Mouse (Mus musculus) thymus, adult 2 months (tissue): ENCODE measurements around the gene Fga. TPM values are rescaled to one million over a fixed set of nuclear protein-coding genes. Genes with fewer than 3 reads are reported as not detected.

Experiments
- DNase-seq: peaks from one replicate; pipeline ENCODE4 v3.0.0; 2021
- H3K27ac ChIP-seq: fragments of 200-500 bp; 2 replicates; pipeline ENCODE4 v1.5.1; 2012; ENCODE audit warnings: low read length, control low read depth; ENCODE audit not compliant: control insufficient read depth, insufficient read depth
- H3K27me3 ChIP-seq: fragments of 200-500 bp; 2 replicates; pipeline ENCODE4 v1.6.1; 2012; ENCODE audit warnings: mild to moderate bottlenecking, low read length, moderate library complexity, mixed read lengths; ENCODE audit not compliant: control insufficient read depth, insufficient read depth
- H3K36me3 ChIP-seq: fragments of 200-500 bp; 2 replicates; pipeline ENCODE4 v1.6.1; 2012; ENCODE audit warnings: mild to moderate bottlenecking, low read length, moderate library complexity; ENCODE audit not compliant: control insufficient read depth, insufficient read depth
- H3K4me1 ChIP-seq: fragments of 200-500 bp; replicated peaks from 2 replicates; pipeline ENCODE4 v1.6.1; 2012; ENCODE audit warnings: low read length; ENCODE audit not compliant: control insufficient read depth, insufficient read depth
- H3K4me3 ChIP-seq: fragments of 200-500 bp; 2 replicates; pipeline ENCODE4 v1.5.1; 2012; ENCODE audit warnings: mild to moderate bottlenecking, low read length, control low read depth, moderate library complexity; ENCODE audit not compliant: control insufficient read depth, insufficient read depth
- CTCF ChIP-seq: fragments of 200-500 bp; IDR thresholded peaks from 2 replicates; pipeline ENCODE4 v1.5.1; 2012; ENCODE audit warnings: mild to moderate bottlenecking, control low read depth, low read length, moderate library complexity, borderline replicate concordance; ENCODE audit not compliant: control insufficient read depth, poor library complexity, insufficient read depth; ENCODE audit errors: extremely low read depth
- POLR2A ChIP-seq: fragments of 200-500 bp; IDR thresholded peaks from 2 replicates; pipeline ENCODE4 v1.6.1; 2012; ENCODE audit warnings: mild to moderate bottlenecking, low read length, control low read depth, moderate library complexity; ENCODE audit not compliant: control insufficient read depth, poor library complexity, insufficient read depth; ENCODE audit errors: extremely low read depth
- WGBS: fragments of 180-500 bp; shearing (Covaris S2); methylation state at CpG from one replicate; pipeline ENCODE4 v1.1.7; 2018; 5-methylcytosine and 5-hydroxymethylcytosine counted together
- polyA plus RNA-seq: library from polyadenylated mRNA; depleted of rRNA; stranded (reverse); fragments of >200 nt; gene quantifications from 2 replicates; pipeline ENCODE4 v1.2.3, GENCODE M21; 2012

Gene Fga
- polyA plus RNA-seq, 1 experiment = 0.08 TPM

- TF ChIP-seq CTCF = no peak
- no peak for TF ChIP-seq POLR2A
- no peak overlapping the region for H3K27ac ChIP-seq
- H3K27me3 ChIP-seq = no peaks in the 10 kb centered on the region
Measured at GRCm38 (mm10) chr3:83053126-83053525, 27.2 kb downstream of the Fga start.

GRCm38 (mm10) chr3:83053758-83054157 is 27.9 kb downstream of the Fga start:
- Histone ChIP-seq H3K4me1 (peaks cover 4% of the 10 kb centered on the region; the same call in 1 of the 2 replicates), H3K4me3 (no peak overlapping the region), H3K27me3 (no peaks in the 10 kb centered on the region), H3K36me3 (peaks cover 4% of the 10 kb centered on the region), H3K27ac (no peak overlapping the region)
- WGBS = 33% methylated on average over 10 of the region's 10 CpGs
- TF ChIP-seq CTCF = no peak
- DNase-seq = peak; percentile 19

More at GRCm38 (mm10) chr3:83053126-83053525, 27.2 kb downstream of the Fga start:
- no peaks in the 10 kb centered on the region for H3K36me3 ChIP-seq
- no peak for DNase-seq
- no peak overlapping the region for H3K4me3 ChIP-seq
- peaks cover 4% of the 10 kb centered on the region; the same call in 1 of the 2 replicates for H3K4me1 ChIP-seq
- WGBS = 89% methylated on average over 7 of the region's 7 CpGs

- Histone ChIP-seq H3K4me1 (peaks cover 4% of the 10 kb centered on the region; the same call in 1 of the 2 replicates), H3K27ac (no peak overlapping the region), H3K4me3 (peak overlapping the region; percentile 28), H3K36me3 (peaks cover 14% of the 10 kb centered on the region), H3K27me3 (no peaks in the 10 kb centered on the region)
- DNase-seq = no peak
- WGBS = 27% methylated on average over 13 of the region's 13 CpGs
- TF ChIP-seq POLR2A (no peak), CTCF (no peak)
Measured at GRCm38 (mm10) chr3:83054759-83055158, 28.9 kb downstream of the Fga start.

- Histone ChIP-seq H3K36me3 (peaks cover 21% of the 10 kb centered on the region), H3K27me3 (no peaks in the 10 kb centered on the region), H3K27ac (peak within 1 kb of the TSS; percentile 58; the same call in 1 of the 2 replicates), H3K4me3 (peak within 1 kb of the TSS; percentile 88), H3K4me1 (peaks cover 4% of the 10 kb centered on the region; the same call in 1 of the 2 replicates)
- peak; percentile 98 for DNase-seq
- no peak; the same call in 1 of the 2 replicates for TF ChIP-seq CTCF
- peak; percentile 91 for TF ChIP-seq POLR2A
- under 1% methylated on average over 61 of the region's 61 CpGs for WGBS
Measured at GRCm38 (mm10) chr3:83055281-83056038, 29.6 kb downstream of the Fga start, which contains the start of gene Plrg1. TSS of gene Plrg1 (plus strand) at chr3:83055522.

GRCm38 (mm10) chr3:83057046-83057445 is 31.2 kb downstream of the Fga start:
- Histone ChIP-seq H3K27ac (no peak overlapping the region), H3K36me3 (peaks cover 37% of the 10 kb centered on the region), H3K4me3 (no peak overlapping the region), H3K4me1 (peaks cover 4% of the 10 kb centered on the region; the same call in 1 of the 2 replicates), H3K27me3 (no peaks in the 10 kb centered on the region)
- DNase-seq = no peak
- WGBS = 95% methylated on average over 2 of the region's 2 CpGs
- TF ChIP-seq POLR2A = no peak
- no peak for TF ChIP-seq CTCF

- DNase-seq = no peak
- peaks cover 75% of the 10 kb centered on the region for H3K36me3 ChIP-seq
- 98% methylated on average over 9 of the region's 9 CpGs for WGBS
- no peaks in the 10 kb centered on the region for H3K4me1 ChIP-seq
- no peak for TF ChIP-seq POLR2A
- no peak for TF ChIP-seq CTCF
- no peak overlapping the region for H3K4me3 ChIP-seq
- no peaks in the 10 kb centered on the region for H3K27me3 ChIP-seq
- H3K27ac ChIP-seq = no peak overlapping the region
Measured at GRCm38 (mm10) chr3:83067920-83068319, 42.0 kb downstream of the Fga start.

GRCm38 (mm10) chr3:83068869-83069268 is 43.0 kb downstream of the Fga start:
- 98% methylated on average over 13 of the region's 13 CpGs for whole genome bisulfite sequencing
- DNase-seq = no peak
- Histone ChIP-seq H3K4me1 (no peaks in the 10 kb centered on the region), H3K27ac (no peak overlapping the region), H3K36me3 (peaks cover 69% of the 10 kb centered on the region), H3K27me3 (no peaks in the 10 kb centered on the region), H3K4me3 (no peak overlapping the region)
- TF ChIP-seq CTCF (no peak), POLR2A (no peak)
